Mouse (Mus musculus) brain, embryonic 14.5 days (tissue): Measurements from ENCODE around the gene Camsap2.

Experiments used
- CTCF ChIP-seq: fragments of 200-500 bp; IDR thresholded peaks from 2 replicates; pipeline ENCODE4 v1.5.1; 2012; ENCODE audit warnings: inconsistent platforms, mild to moderate bottlenecking, moderate library complexity, borderline replicate concordance; ENCODE audit not compliant: insufficient read depth, insufficient read length; ENCODE audit errors: extremely low read depth
- POLR2A ChIP-seq: fragments of 200-500 bp; IDR thresholded peaks from 2 replicates; pipeline ENCODE4 v1.6.1; 2012; ENCODE audit warnings: mild to moderate bottlenecking, inconsistent platforms, borderline replicate concordance; ENCODE audit not compliant: poor library complexity, insufficient read depth, insufficient read length, severe bottlenecking; ENCODE audit errors: extremely low read depth

DNA sequence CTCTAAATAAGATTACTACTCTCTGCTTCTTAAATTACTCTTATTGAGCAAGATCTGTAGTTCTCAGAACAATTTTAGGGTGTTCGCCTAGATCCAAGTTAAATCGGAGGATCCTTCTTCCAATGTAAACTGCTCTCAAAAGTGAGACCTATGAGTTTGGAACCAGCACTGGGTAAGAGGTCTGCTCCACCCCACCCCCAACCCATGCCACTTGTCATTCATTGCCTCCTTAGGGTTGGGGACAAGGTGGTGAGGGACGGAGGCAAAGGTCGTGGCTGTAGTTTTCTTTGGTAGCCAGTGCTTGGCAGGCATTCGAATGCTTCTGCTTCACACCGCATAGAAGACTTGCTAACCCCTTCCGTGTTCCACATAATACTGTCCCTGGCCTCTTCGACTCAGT lies 34.7 kb upstream of the Camsap2 start:
- TF ChIP-seq POLR2A (no peak), CTCF (no peak)
